Mouse (Mus musculus) induced T-regulatory cell, adult 2 months (primary cell): ENCODE measurements at regions not wholly inside any gene's neighbourhood (a gene's known extent, or its start where the extent isn't known, plus 50 kb on each side); places are given as distances from the start of the nearest gene placed in this dataset.
A peak's percentile ranks its signal among the peaks of the same experiment; 100 is the strongest.

Source experiments
- DNase-seq: peaks from one replicate; pipeline ENCODE4 v3.0.0-alpha.2; 2012; ENCODE audit warnings: low read depth

DNA sequence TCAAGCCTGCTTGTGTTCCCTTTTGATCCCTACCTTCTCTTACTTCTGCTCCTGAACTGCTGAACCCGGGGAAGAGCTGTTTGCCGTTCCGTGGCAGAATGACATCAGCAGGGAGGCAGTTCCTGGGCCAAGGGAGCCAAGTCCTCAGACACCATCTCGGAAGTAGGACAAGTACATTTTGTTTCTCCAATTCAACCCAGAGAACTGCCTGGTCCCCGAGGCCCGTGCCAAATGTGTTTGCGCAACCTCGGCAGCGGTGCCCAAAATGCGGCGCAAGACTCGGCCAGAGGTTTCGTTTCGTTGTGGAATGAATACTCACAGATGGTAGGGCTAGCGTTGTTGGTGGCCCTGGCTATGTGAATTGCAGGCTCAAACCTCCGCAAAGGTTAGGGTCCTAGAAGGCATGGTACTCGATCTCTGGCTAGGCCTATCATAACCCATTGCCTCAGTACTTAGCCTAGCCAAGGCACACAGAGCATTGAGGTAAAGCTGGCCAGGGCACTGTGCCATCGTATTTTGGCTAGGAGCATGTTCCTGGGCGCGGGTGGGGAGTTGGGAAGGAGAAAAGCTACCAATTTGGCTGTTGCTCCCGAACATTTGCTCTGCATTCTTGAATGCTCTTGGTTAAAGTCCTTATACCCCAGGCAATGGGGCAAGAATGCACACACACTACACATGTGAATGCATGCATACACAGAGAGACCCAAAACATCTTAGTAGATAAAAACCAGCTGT is 333.0 kb downstream of the Foxo1 start:
- DNase-seq: no peak

- DNase-seq: no peak
These were observed 332.4 kb downstream of the Foxo1 start for GRCm38 (mm10) chr3:52600581-52600980.

GRCm38 (mm10) chr3:52600146-52600545 is 332.0 kb downstream of the Foxo1 start:
- DNase-seq: no peak

DNA sequence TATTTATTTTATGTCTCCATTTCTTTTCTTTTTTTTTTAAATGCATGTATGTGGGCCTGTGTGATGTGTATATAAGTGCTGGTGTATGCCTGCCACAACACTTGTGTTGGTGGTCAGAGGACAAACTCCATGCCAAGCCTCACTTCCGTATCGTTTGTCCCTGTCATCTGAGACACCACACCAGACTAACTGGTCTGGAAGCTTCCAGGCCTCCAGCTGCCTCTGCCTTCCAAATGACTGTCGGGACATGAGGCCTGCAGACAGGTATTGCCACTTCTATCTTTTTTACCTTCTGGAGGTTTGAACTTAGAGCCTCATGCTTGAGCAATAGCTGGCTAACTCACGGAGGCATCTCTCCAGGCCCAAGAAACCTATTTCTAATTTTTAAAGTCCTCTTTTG is 318.3 kb downstream of the Foxo1 start:
- DNase-seq: no peak

DNA sequence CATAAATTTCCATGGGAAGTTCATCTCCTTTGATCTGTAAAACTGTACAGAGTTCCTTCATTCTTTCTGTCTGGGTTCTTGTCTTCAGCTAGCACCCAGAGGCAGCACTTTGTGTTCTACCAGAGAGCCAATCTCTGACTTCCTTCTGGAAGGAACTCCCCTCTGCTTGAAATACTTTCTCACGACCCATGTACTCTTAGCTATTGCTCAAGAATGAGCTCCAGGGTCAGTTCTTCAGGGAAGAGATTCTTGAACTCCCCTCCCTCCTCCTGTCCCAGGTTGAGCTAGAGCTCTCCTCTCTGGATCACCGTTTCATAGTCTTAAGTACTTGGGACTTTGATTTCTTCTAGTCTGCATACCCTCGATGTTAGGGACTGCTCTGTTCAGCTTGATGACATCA is 311.8 kb downstream of the Foxo1 start:
- no peak for DNase-seq

- DNase-seq: no peak
These were observed 311.0 kb downstream of the Foxo1 start for GRCm38 (mm10) chr3:52579096-52579495.

DNA sequence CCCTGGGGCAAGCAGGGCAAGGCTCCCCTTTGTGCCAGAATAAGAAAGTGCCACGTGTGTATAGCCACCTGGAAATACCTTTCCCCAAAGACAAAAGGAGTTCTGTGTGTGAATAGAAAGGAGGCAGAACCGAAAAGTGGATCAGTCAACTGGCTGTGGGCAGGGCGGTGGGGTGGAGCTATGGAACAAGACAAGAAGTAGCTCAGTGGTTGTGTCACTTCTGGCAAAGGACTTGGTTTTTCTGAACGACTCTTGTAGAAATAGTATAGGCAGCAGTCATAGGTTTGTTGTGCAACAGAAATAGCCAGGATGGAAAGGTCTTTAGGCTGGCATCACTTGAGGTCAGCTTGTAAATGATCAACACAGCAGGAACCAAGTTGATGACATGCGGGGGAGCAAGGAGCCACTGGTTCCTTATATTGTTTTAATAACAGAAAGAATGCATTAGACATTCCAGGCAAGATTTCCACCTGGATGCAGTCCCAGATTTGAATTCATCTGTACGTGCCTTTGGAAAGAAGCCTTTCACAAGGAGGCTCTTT is 308.6 kb downstream of the Foxo1 start:
- no peak for DNase-seq

DNA sequence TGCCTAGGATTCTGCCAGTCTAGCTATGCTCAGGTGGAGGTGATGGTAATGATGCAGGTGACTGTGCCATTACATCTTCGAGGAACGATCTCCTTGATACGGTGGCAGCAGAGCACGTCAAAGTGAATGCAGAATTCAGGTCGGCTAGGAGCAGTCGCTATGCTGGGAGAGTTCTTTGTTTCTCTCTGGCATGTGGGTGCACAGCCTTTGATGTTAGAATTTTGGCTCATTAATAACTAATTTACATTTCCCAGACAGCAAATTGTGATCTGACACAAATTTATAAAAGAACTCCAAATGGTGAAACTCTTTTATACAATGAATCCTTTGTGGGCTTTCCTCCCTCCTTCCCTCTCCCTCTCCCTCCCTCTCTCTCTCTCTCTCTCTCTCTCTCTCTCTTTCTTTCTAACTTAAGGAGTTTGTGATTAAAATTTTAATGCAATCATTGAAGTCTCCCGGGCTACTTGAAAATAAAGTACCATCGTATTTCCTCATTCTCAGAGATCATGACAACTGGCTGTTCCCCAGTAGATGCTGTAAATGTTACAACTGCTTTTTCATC is 307.2 kb downstream of the Foxo1 start:
- DNase-seq: no peak

DNA sequence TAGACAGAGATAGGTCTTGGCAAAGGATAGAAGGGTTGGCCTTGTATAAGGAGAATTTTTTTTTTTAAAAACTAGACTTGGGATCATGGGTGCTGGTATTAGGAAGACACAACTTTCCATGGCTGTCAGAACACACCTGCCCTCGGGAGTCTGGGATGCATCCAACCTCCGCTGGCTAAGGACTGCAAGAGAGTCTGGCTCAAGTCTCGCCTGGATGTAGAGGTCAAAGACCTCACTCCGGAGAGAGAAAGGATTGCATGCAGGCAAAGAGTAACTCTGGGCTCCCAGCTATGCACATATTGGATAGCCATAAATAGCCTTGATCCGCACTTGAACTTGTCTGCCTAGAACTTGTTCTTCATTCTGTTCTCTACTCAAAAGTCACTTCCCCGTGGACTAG is 306.2 kb downstream of the Foxo1 start:
- DNase-seq: no peak

DNA sequence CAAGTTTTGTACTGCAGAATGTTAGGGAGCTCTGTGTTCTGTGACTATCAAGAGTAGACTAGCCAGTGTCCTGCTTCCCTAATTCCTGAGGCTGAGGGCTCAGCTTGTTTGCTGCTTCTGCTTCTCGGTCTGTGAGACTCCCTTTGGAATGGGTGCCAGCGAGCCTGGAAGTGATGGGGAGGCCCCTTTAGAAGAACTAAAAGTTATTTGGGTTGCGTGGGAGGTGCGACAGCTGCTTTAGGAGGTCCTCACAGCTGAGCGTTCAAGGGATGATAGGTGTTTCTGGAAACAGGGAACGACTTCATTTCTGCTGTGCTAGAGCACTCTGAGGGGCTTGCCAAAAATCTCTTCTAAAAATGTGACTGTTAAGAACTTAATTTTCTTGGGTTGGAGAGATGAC is 305.7 kb downstream of the Foxo1 start:
- no peak for DNase-seq

DNA sequence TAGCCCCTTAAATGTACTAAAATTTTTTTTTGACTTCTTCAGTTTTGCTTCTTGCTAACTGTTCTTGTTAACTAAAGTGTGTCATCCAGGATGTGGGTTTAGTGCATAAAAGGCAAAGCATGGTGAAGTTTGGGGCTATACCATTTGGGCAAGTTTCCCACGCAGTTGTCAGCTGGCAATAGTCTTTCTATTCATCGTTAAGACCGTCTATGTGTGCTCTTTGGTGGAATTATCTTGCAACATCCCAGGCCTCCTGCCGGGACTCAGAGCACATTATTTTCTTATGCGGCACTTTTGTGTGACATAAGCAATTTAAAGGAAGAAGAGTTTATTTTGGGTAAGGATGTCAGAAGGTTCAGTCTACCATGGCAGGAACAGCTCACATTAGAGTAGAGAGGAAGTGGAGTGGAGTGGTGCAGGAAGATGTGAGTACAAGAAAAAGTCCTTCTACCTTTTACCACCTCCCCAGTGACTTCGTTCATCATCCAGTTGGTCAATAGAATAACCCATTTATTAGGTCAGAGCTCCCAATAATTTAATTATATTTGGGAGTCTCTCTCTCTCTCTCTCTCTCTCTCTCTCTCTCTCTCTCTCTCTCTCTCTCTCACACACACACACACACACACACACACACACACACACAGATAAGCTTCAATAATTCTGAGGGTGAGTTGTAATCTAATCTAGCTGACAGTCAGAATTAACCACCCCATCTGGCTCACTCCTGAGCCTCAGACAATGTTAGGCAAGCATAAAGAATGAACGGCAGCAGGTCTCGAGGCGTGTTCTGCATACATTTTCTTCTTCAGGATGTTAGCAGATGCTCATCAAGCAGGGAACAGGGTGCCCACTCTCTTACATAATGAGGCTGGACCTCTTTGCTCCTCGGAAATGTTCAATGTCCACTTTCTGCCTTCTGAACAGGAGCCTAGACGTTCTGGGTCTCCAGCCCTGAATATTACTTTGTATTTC is 304.7 kb downstream of the Foxo1 start:
- peak; percentile 86 for DNase-seq

GRCm38 (mm10) chr3:52567606-52568372 is 299.7 kb downstream of the Foxo1 start:
- peak; percentile 57 for DNase-seq

GRCm38 (mm10) chr3:52563595-52563994 is 295.5 kb downstream of the Foxo1 start:
- no peak for DNase-seq

DNA sequence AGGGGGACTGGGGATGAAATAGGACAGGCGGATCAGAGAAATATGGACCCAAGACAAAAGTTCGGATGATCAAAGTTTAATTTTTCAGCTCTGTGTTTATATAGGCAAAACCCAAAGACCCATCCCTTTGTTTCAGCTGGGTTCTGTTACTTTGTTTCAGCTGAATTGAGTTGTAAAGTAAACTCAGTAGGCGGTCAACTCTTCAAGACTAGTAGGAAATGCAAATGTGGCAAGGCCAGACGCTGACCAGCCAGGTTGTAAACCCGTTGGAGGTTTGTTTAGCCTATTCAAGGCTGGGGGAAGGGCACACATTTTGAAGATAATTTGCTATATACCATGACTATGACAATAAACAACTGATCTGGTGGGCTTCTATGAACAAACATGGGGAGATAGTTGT is 294.7 kb downstream of the Foxo1 start:
- no peak for DNase-seq

- DNase-seq: no peak
These were observed 291.3 kb downstream of the Foxo1 start for GRCm38 (mm10) chr3:52559481-52559880.

DNA sequence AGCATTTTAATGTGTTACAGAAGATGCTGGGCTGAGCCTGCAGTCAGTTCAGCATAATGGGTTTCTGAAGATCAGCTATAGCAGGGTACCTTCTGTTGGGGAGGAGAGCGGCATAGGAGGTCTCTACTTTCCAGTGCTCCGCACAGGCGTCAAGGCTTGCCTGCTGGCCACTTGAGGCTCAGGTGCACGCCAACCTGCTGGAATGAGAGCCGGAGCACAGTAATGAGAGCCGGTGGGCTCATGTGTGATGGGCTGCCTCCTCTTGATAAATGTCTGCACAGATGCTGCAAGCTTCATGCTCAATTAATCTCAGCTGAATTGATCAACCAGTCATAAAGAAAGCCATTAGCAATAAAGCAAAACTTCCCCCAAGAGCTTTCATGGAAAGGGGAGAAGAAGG is 290.6 kb downstream of the Foxo1 start:
- DNase-seq: no peak

- DNase-seq: no peak
These were observed 289.2 kb downstream of the Foxo1 start for GRCm38 (mm10) chr3:52557296-52557695.

DNA sequence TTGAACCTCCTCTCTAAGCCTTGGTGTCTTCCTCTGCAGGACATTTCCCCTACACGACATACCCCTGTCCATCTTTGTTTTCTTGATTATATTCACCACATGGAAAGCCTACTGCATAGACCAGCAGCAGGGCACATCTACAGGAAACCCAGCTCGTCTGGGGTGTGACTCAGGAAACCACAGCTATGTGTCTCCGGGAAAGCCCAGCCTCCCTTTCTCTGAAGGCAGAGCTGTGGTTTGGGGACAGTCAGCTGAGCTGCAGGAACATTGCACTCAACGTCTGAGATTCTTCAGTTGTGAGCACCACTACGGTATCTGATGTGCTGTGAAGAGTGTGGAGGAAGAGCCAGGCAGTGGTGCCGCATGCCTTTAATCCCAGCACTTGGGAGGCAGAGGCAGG is 286.9 kb downstream of the Foxo1 start:
- DNase-seq: peak; percentile 89

DNA sequence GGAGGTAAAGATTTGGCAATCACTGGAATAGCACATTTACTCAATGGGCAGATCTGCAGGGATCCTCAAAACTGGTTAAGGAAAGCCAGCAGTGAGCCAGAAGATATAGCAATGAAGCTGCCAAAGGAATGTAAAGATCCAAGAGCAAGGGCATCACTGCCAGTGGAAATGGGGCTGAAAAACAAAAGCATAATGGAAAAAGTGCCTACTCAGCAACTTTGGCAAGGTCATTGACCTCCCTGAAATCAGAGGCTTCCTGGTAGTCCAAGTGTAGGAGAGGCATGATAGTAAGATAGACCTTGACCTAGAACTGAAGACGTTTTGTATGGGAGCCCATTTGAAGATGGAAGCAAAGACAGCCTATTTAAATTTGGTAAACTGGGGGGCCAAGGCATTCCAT is 286.4 kb downstream of the Foxo1 start:
- DNase-seq: no peak

DNA sequence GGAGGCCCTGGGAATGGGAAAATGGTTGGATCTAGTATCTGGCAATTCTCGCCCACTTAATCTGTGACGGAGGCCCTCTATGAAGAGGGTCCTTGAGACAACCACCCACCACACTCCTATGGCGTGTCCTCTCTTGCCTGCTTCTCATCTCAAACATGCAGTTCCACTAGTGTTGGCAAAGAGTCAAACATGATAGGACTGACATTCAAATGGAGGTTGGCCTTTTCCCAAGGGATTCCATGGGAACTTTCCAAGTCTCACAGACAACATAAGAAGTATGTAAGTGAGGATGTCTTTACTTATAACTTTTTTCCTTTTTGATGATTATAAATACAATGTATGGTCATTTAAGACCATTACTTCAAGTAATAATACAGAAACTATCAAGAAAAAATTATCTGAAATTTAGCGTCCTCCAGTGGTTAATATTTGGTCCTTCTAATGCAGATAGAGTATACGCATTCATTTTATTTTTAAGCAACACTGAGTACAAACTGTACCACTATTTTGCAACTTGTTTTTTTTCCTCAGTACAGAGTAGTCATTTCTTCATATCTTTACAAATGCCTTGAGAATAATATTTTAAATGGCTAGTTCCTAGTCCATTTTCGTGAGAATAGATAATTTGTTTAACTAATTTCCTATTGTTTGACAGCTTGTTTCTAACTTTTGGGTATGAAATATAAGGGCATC is 280.2 kb downstream of the Foxo1 start:
- no peak for DNase-seq

GRCm38 (mm10) chr3:52546035-52546434 is 277.9 kb downstream of the Foxo1 start:
- no peak for DNase-seq
